Mouse (Mus musculus) forebrain, embryonic 16.5 days (tissue): ENCODE measurements around the gene Clec16a. TPM values are rescaled to one million over a fixed set of nuclear protein-coding genes. Genes with fewer than 3 reads are reported as not detected.

Source experiments
- ATAC-seq: fragments of 200-750 bp; cut with Nextera tagmentation; 2 replicates; pipeline ENCODE4 v1.8.0; 2017; ENCODE audit warnings: mild to moderate bottlenecking, moderate library complexity
- H3K27ac ChIP-seq: fragments of 300-500 bp; sonication (generic); 2 replicates; pipeline ENCODE4 v1.5.1; 2014; ENCODE audit warnings: low read length, control low read depth
- H3K27me3 ChIP-seq: fragments of 300-500 bp; sonication (generic); replicated peaks from 2 replicates; pipeline ENCODE4 v1.6.1; 2014; ENCODE audit warnings: low read length; ENCODE audit not compliant: control insufficient read depth, insufficient read depth
- H3K36me3 ChIP-seq: fragments of 300-500 bp; sonication (generic); 2 replicates; pipeline ENCODE4 v1.6.1; 2014; ENCODE audit not compliant: control insufficient read depth, insufficient read depth
- H3K4me1 ChIP-seq: fragments of 300-500 bp; sonication (generic); replicated peaks from 2 replicates; pipeline ENCODE4 v1.6.1; 2014; ENCODE audit warnings: low read length; ENCODE audit not compliant: control insufficient read depth, insufficient read depth
- H3K4me2 ChIP-seq: fragments of 300-500 bp; sonication (generic); 2 replicates; pipeline ENCODE4 v1.6.1; 2014; ENCODE audit warnings: mild to moderate bottlenecking, low read length, control low read depth
- H3K4me3 ChIP-seq: fragments of 300-500 bp; sonication (generic); replicated peaks from 2 replicates; pipeline ENCODE4 v1.5.1; 2014; ENCODE audit warnings: mild to moderate bottlenecking, low read length, control low read depth
- H3K9ac ChIP-seq: fragments of 300-500 bp; sonication (generic); replicated peaks from 2 replicates; pipeline ENCODE4 v1.6.1; 2014; ENCODE audit warnings: low read depth, low read length, control low read depth
- H3K9me3 ChIP-seq: fragments of 300-500 bp; sonication (generic); 2 replicates; pipeline ENCODE4 v1.6.1; 2016; ENCODE audit warnings: low read length; ENCODE audit not compliant: control insufficient read depth
- WGBS: fragments of 180-500 bp; shearing (Covaris S2); extraction: QIAGEN DNeasy Blood & Tissue Kit; methylation state at CpG from one replicate; pipeline ENCODE4 v1.1.7; 2014; 5-methylcytosine and 5-hydroxymethylcytosine counted together
- polyA plus RNA-seq: library from polyadenylated mRNA; unstranded; fragments of >200 nt; fragmentation: Nextera tagmentation; extraction: Ambion mirVana; gene quantifications from 2 replicates; pipeline ENCODE4 v1.2.1, GENCODE M21; 2015

The Clec16a gene
- polyA plus RNA-seq, 1 experiment from 2014 or later, result 72.8 TPM

DNA sequence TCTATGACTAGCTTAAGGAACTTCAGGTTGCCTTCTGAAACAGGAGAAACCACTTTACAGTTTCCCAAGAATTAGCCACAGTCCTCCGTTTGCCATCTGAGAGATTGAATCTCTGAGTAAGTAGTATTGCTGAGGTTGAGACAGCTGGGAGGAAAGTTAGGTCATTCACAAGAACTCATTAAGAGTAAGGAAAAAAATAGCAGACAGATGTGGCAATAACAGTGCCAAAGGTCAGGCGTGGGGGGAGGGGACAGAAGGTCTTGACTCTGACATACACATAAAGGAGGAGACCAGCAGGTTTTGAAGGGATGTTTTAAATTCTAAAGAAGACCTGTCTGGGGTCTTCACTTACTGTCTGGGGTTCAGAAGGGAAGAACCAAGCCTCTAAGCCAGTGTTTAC is 157.3 kb downstream of the Clec16a start:
- Histone ChIP-seq H3K9ac (no peak overlapping the region), H3K9me3 (no peaks in the 10 kb centered on the region), H3K4me2 (no peak overlapping the region), H3K4me1 (no peaks in the 10 kb centered on the region), H3K27me3 (no peaks in the 10 kb centered on the region), H3K4me3 (no peak overlapping the region), H3K27ac (no peak overlapping the region), H3K36me3 (no peaks in the 10 kb centered on the region)
- 91% methylated on average over 2 of the region's 2 CpGs for WGBS
- ATAC-seq, result no peak

GRCm38 (mm10) chr16:10703932-10704331 is 158.8 kb downstream of the Clec16a start:
- ATAC-seq, result no peak
- Histone ChIP-seq H3K9me3 (no peaks in the 10 kb centered on the region), H3K9ac (no peak overlapping the region), H3K36me3 (no peaks in the 10 kb centered on the region), H3K4me1 (no peaks in the 10 kb centered on the region), H3K27me3 (no peaks in the 10 kb centered on the region), H3K4me2 (no peak overlapping the region), H3K4me3 (no peak overlapping the region), H3K27ac (no peak overlapping the region)
- WGBS, result 76% methylated on average over 4 of the region's 4 CpGs

DNA sequence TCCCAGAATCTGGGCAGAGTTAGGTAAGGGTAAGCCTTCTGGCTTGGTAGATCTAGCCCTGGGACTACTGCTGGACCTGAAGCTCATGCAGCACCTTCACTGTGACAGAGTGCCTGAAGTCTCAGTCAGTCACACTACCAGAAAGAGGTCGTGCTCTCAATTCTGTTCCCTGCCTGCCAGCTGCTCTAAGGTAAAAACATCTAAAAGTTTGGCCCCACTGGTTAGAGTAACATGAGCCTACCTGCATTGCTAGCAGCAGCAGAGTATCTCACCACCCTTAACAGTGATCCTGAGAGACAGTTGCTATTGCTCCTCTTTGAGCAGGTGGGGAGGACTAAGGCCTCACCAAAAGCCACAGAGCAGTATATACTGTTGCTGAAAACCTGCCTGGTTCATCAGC is 160.3 kb downstream of the Clec16a start:
- H3K27ac ChIP-seq, result no peak overlapping the region
- ATAC-seq, result no peak
- H3K4me1 ChIP-seq, result no peaks in the 10 kb centered on the region
- H3K36me3 ChIP-seq, result no peaks in the 10 kb centered on the region
- WGBS, result 72% methylated on average over 1 of the region's 1 CpGs
- no peaks in the 10 kb centered on the region for H3K27me3 ChIP-seq
- H3K9ac ChIP-seq, result no peak overlapping the region
- H3K4me3 ChIP-seq, result no peak overlapping the region
- no peak overlapping the region for H3K4me2 ChIP-seq
- H3K9me3 ChIP-seq, result no peaks in the 10 kb centered on the region

GRCm38 (mm10) chr16:10711524-10711923 is 166.4 kb downstream of the Clec16a start:
- Histone ChIP-seq H3K4me2 (no peak overlapping the region), H3K9ac (no peak overlapping the region), H3K27ac (no peak overlapping the region), H3K36me3 (no peaks in the 10 kb centered on the region), H3K9me3 (no peaks in the 10 kb centered on the region), H3K4me3 (no peak overlapping the region), H3K27me3 (no peaks in the 10 kb centered on the region), H3K4me1 (no peaks in the 10 kb centered on the region)
- 84% methylated on average over 1 of the region's 1 CpGs for WGBS
- no peak for ATAC-seq

- 74% methylated on average over 2 of the region's 2 CpGs for WGBS
Measured at GRCm38 (mm10) chr16:10713041-10713440, 167.9 kb downstream of the Clec16a start.

DNA sequence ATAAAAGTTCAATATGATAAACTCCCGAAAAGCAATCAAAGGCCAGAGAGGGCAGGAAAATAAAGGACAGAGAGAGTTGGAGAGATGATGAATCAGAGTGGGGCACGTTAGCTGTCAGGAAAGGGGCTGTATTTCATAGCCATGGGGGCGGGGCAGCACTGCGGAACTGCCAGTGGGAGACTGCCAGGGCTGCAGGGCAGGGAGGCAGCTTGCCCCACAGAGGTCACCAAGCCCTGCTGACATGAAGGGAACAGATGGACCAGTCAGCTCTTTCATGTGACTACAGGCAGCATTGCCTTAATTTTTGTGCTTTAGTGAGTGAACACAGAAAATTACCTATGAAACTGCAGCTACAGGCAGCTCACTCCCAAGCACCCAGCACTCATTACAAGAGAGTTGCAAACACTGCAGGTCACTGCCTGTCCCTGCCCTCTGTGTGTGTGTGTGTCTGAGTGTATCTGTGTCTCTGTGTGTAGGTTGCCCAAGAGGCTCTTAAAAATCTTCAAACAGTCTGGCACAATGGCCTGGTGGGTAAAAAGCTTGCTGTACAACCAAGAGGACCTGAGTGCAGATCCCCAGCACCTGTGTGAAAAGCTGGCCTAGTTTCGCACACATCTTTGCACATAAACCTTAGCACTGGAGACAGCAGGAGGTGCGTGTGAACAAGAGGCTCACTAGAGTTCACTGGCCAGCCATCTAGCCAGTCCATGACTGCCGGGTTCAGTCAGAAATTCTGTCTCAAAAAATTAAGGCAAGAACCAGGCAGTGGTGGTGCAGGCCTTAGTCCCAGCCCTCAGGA is 168.5 kb downstream of the Clec16a start:
- Histone ChIP-seq H3K4me3 (no peak overlapping the region), H3K4me2 (no peak overlapping the region), H3K27me3 (no peaks in the 10 kb centered on the region), H3K4me1 (0 out of 2 replicates have a peak, but pooled peaks cover 2% of the 10 kb centered on the region), H3K36me3 (no peaks in the 10 kb centered on the region), H3K27ac (no peak overlapping the region), H3K9ac (no peak overlapping the region), H3K9me3 (no peaks in the 10 kb centered on the region)
- 67% methylated on average over 7 of the region's 7 CpGs for WGBS
- no peak for ATAC-seq

More at GRCm38 (mm10) chr16:10713041-10713440, 167.9 kb downstream of the Clec16a start:
- Histone ChIP-seq H3K4me1 (0 out of 2 replicates have a peak, but pooled peaks cover 2% of the 10 kb centered on the region), H3K27ac (no peak overlapping the region), H3K27me3 (no peaks in the 10 kb centered on the region), H3K4me3 (no peak overlapping the region), H3K9me3 (no peaks in the 10 kb centered on the region), H3K4me2 (no peak overlapping the region), H3K9ac (no peak overlapping the region), H3K36me3 (no peaks in the 10 kb centered on the region)
- no peak for ATAC-seq

- Histone ChIP-seq H3K9me3 (no peaks in the 10 kb centered on the region), H3K36me3 (no peaks in the 10 kb centered on the region), H3K4me1 (0 out of 2 replicates have a peak, but pooled peaks cover 2% of the 10 kb centered on the region), H3K27me3 (no peaks in the 10 kb centered on the region), H3K4me3 (no peak overlapping the region), H3K9ac (no peak overlapping the region), H3K4me2 (no peak overlapping the region), H3K27ac (no peak overlapping the region)
- no peak for ATAC-seq
- WGBS, result 84% methylated on average over 5 of the region's 5 CpGs
Measured at GRCm38 (mm10) chr16:10715211-10715610, 170.1 kb downstream of the Clec16a start.

GRCm38 (mm10) chr16:10715632-10716031 is 170.5 kb downstream of the Clec16a start:
- Histone ChIP-seq H3K27me3 (no peaks in the 10 kb centered on the region), H3K4me1 (0 out of 2 replicates have a peak, but pooled peaks cover 2% of the 10 kb centered on the region), H3K4me3 (no peak overlapping the region), H3K36me3 (no peaks in the 10 kb centered on the region), H3K9ac (no peak overlapping the region), H3K9me3 (no peaks in the 10 kb centered on the region), H3K27ac (no peak overlapping the region), H3K4me2 (no peak overlapping the region)
- WGBS, result 83% methylated on average over 2 of the region's 2 CpGs
- no peak for ATAC-seq

GRCm38 (mm10) chr16:10716696-10717095 is 171.6 kb downstream of the Clec16a start:
- no peak overlapping the region for H3K4me3 ChIP-seq
- 0 out of 2 replicates have a peak, but pooled peaks cover 2% of the 10 kb centered on the region for H3K4me1 ChIP-seq
- H3K4me2 ChIP-seq, result no peak overlapping the region
- H3K27me3 ChIP-seq, result no peaks in the 10 kb centered on the region
- 30% methylated on average over 2 of the region's 2 CpGs for WGBS
- no peaks in the 10 kb centered on the region for H3K9me3 ChIP-seq
- H3K9ac ChIP-seq, result no peak overlapping the region
- no peak for ATAC-seq
- H3K36me3 ChIP-seq, result no peaks in the 10 kb centered on the region
- H3K27ac ChIP-seq, result no peak overlapping the region
